ENCODE assay signal across 18 mouse cellular contexts in genomic region chrX:135956988-135957690, GRCm38 (mm10). TPM values are rescaled to one million over a fixed set of nuclear protein-coding genes. Genes with fewer than 3 reads are reported as not detected.
A peak's percentile ranks its signal among the peaks of the same experiment; 100 is the strongest.
DNase-seq lines count a peak whose midpoint lies in the region; ATAC-seq and TF ChIP-seq lines count a peak whose summit lies in the region.
"Had no signal": no experiment of that assay in that cellular context is flagged by ENCODE, and none has a peak within 500 bp of the region (broad histone marks: within the 10 kb centered on the region; RNA-seq: fewer than 3 reads in every experiment).

No protein-coding gene starts in this region.

- ATAC-seq in hindbrain, embryonic 15.5 days (ENCODE audit: low FRiP score, low read depth), result peak; percentile 90
- peak; percentile 84; the same call in 1 of the 2 replicates for ATAC-seq in midbrain, postnatal 0 days (ENCODE audit: low FRiP score)
- ATAC-seq: liver, postnatal 0 days had no signal

- no peak overlapping the region for H3K4me2 ChIP-seq in hindbrain, embryonic 15.5 days
- H3K4me2 ChIP-seq in midbrain, postnatal 0 days (ENCODE audit: low read depth, low read length, poor library complexity, severe bottlenecking), result no peak overlapping the region
- H3K4me2 ChIP-seq: limb, embryonic 15.5 days had no signal

- 0 out of 2 replicates have a peak, but pooled peaks cover 3% of the 10 kb centered on the region for H3K4me1 ChIP-seq in hindbrain, embryonic 15.5 days (replicated peaks)
- no peaks in the 10 kb centered on the region for H3K4me1 ChIP-seq in midbrain, postnatal 0 days (ENCODE audit: insufficient read depth, low read length)
- H3K4me1 ChIP-seq: limb, embryonic 15.5 days; megakaryocyte, embryonic 14.5 days had no signal

- H3K9me3 ChIP-seq in hindbrain, embryonic 15.5 days, result no peaks in the 10 kb centered on the region
- H3K9me3 ChIP-seq in midbrain, postnatal 0 days (ENCODE audit: low read length), result no peaks in the 10 kb centered on the region
- H3K9me3 ChIP-seq: limb, embryonic 15.5 days had no signal

- TF ChIP-seq CTCF in midbrain, postnatal 0 days (IDR thresholded peaks at IDR 0.05), result no peak

- H3K36me3 ChIP-seq in hindbrain, embryonic 15.5 days, result no peaks in the 10 kb centered on the region
- no peaks in the 10 kb centered on the region for H3K36me3 ChIP-seq in midbrain, postnatal 0 days (ENCODE audit: insufficient read depth, low read length)
- H3K36me3 ChIP-seq: limb, embryonic 15.5 days had no signal

- no peak overlapping the region for H3K9ac ChIP-seq in hindbrain, embryonic 15.5 days
- H3K9ac ChIP-seq in midbrain, postnatal 0 days (replicated peaks; ENCODE audit: low read length, poor library complexity, severe bottlenecking), result no peak overlapping the region
- H3K9ac ChIP-seq: limb, embryonic 15.5 days; liver, postnatal 0 days had no signal

- H3K4me3 ChIP-seq in hindbrain, embryonic 15.5 days, result no peak overlapping the region
- no peak overlapping the region for H3K4me3 ChIP-seq in midbrain, postnatal 0 days (ENCODE audit: low read depth, low read length)
- H3K4me3 ChIP-seq: limb, embryonic 15.5 days; megakaryocyte, embryonic 14.5 days had no signal

- DNase-seq in brain, adult 2 months (ENCODE audit: low read depth, low spot score), result peak; percentile 40
- DNase-seq in brain, embryonic 18.5 days (ENCODE audit: low read depth, low spot score), result peak; percentile 39
- peak; percentile 63 for DNase-seq in midbrain, postnatal 0 days (ENCODE audit: low spot score)
- no peak for DNase-seq in layer of hippocampus, adult 8-10 months (ENCODE audit: low spot score in 2 of 2)
- DNase-seq in thymus, postnatal 0 days (ENCODE audit: low spot score), result no peak
- DNase-seq in spleen, adult 18-20 months, result no peak
- DNase-seq: adrenal gland, postnatal 36 days; cerebellum, adult 9-11 months; kidney, adult 18-20 months; kidney, postnatal 10 days; layer of hippocampus, adult 9-11 months; liver, postnatal 0 days; lung, postnatal 14 days; right cerebral cortex, postnatal 4 days; thymus, adult 18-20 months had no signal

- no peaks in the 10 kb centered on the region for H3K27me3 ChIP-seq in hindbrain, embryonic 15.5 days
- no peaks in the 10 kb centered on the region for H3K27me3 ChIP-seq in midbrain, postnatal 0 days (ENCODE audit: insufficient read depth, low read length)

- 48% methylated on average over 1 of the region's 1 CpGs for WGBS in hindbrain, embryonic 15.5 days
- 46% methylated on average over 1 of the region's 1 CpGs for WGBS in midbrain, postnatal 0 days

- H3K27ac ChIP-seq in hindbrain, embryonic 15.5 days (replicated peaks), result peak overlapping the region; percentile 77
- peak overlapping the region; percentile 73 for H3K27ac ChIP-seq in midbrain, postnatal 0 days (ENCODE audit: low read depth, low read length)
- H3K27ac ChIP-seq: limb, embryonic 15.5 days had no signal

RNA-seq across cellular contexts. Expression of gene Arxes2, which starts 36.5 kb away (rescaled TPM):
- 248 and 258 TPM in 2 replicates for polyA plus RNA-seq in hindbrain, embryonic 15.5 days (2015; fragmentation: Nextera tagmentation; extraction: Ambion mirVana)
- 238 and 253 TPM in 2 replicates for total RNA-seq in midbrain, postnatal 0 days (2014; rRNA removed)
- polyA plus RNA-seq in midbrain, postnatal 0 days (2015; fragmentation: Nextera tagmentation; extraction: Ambion mirVana), result 387 and 388 TPM in 2 replicates
- total RNA-seq in layer of hippocampus, adult 8-10 months (2022), result 10 to 100 TPM; 59.6 to 66.4 (median 64.4) TPM
- polyA plus RNA-seq in thymus, postnatal 0 days (2015; fragmentation: Nextera tagmentation; extraction: Ambion mirVana), result 16.2 and 18.6 TPM in 2 replicates

Comparison
In these comparisons a context has a peak if more than half of its experiments do, and no peak if none do; other contexts are left out.
1. DNase-seq: peak in brain, adult 2 months (single experiment), brain, embryonic 18.5 days (single experiment) and midbrain, postnatal 0 days (single experiment); none in layer of hippocampus, adult 8-10 months (0 of 2), thymus, postnatal 0 days (single experiment) and spleen, adult 18-20 months (0 of 2).
2. RNA of gene Arxes2, which starts 36.5 kb away (polyA plus RNA-seq): 387 to 388 TPM in midbrain, postnatal 0 days and 248 to 258 TPM in hindbrain, embryonic 15.5 days; 16.2 to 18.6 TPM in thymus, postnatal 0 days; every median in the first group is over 10 times any median in the second.